Mouse (Mus musculus): Measurements from ENCODE around the gene Scarf1.

The Scarf1 gene

GRCm38 (mm10) chr11:75512301-75513018, 880 bp upstream of the Scarf1 start:
- DNase-seq, result no peak

GRCm38 (mm10) chr11:75515186-75515585, 1.8 kb downstream of the Scarf1 start:
- DNase-seq, result no peak

GRCm38 (mm10) chr11:75519834-75520633, 6.7 kb downstream of the Scarf1 start:
- no peak for DNase-seq

- DNase-seq, result no peak
Observed at GRCm38 (mm10) chr11:75521609-75522008, 8.3 kb downstream of the Scarf1 start.

GRCm38 (mm10) chr11:75522793-75523192, 9.5 kb downstream of the Scarf1 start:
- no peak for DNase-seq

- DNase-seq, result no peak
Observed at GRCm38 (mm10) chr11:75525531-75526125, 12.3 kb downstream of the Scarf1 start.

GRCm38 (mm10) chr11:75526943-75527342, 13.6 kb downstream of the Scarf1 start:
- no peak for DNase-seq

GRCm38 (mm10) chr11:75529771-75530170, 16.4 kb downstream of the Scarf1 start:
- DNase-seq, result no peak

- DNase-seq, result peak; percentile 92 to 93
Observed at GRCm38 (mm10) chr11:75530325-75530724, 17.0 kb downstream of the Scarf1 start.

GRCm38 (mm10) chr11:75530845-75531373, 17.6 kb downstream of the Scarf1 start:
- DNase-seq, result peak in 1 of 2 experiments; percentile 54

- DNase-seq, result peak; percentile 94 to 96
Observed at GRCm38 (mm10) chr11:75531469-75532242, 18.3 kb downstream of the Scarf1 start, which contains the start of gene Slc43a2. Slc43a2 (plus strand) TSS chr11:75531694.

- peak; percentile 52 to 74 for DNase-seq
Observed at GRCm38 (mm10) chr11:75532340-75533277, 19.3 kb downstream of the Scarf1 start.

- no peak for DNase-seq
Observed at GRCm38 (mm10) chr11:75533314-75534015, 20.1 kb downstream of the Scarf1 start.

- DNase-seq, result no peak
Observed at GRCm38 (mm10) chr11:75534286-75535033, 21.1 kb downstream of the Scarf1 start.

- DNase-seq, result no peak
Observed at GRCm38 (mm10) chr11:75535106-75535795, 21.9 kb downstream of the Scarf1 start.

GRCm38 (mm10) chr11:75536255-75537024, 23.1 kb downstream of the Scarf1 start:
- no peak for DNase-seq

- DNase-seq, result no peak
Observed at GRCm38 (mm10) chr11:75537025-75537414, 23.7 kb downstream of the Scarf1 start.

GRCm38 (mm10) chr11:75537491-75538183, 24.3 kb downstream of the Scarf1 start:
- DNase-seq, result peak; percentile 55 to 71

Measured in thymus, adult 18-20 months (tissue).